Mouse (Mus musculus): ENCODE measurements at regions not wholly inside any gene's neighbourhood (a gene's known extent, or its start where the extent isn't known, plus 50 kb on each side); places are given as distances from the start of the nearest gene placed in this dataset.

DNA sequence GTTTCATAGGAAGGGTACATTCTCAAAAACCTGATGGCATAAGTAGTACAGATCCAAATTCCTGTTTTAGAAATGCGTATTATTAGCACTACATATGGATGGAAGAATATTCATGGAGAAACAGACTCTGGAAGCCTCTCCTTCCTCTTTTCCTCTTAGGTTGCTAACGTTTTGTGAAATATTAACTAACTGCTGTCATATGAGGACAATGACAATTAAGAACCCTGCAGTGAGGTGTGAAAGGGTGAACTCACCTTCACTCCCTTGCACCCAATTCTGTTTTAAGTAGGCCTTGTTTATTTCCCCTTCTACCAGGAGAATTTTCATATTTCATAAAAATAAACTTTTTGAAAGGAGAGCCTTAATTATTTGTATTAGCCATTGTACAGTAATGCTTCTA, 62.5 kb upstream of the Abcb5 start:
- no peak for TF ChIP-seq CTCF (IDR thresholded peaks at IDR 0.05; ENCODE audit: insufficient read depth, low read length)
- no peak for TF ChIP-seq POLR2A (IDR thresholded peaks at IDR 0.05; ENCODE audit: borderline replicate concordance, extremely low read depth, low read depth, low read length)

Measured in lung, adult 2 months (tissue).